Mouse (Mus musculus): Measurements from ENCODE around the gene Lrrc75a.

Lrrc75a gene

DNA sequence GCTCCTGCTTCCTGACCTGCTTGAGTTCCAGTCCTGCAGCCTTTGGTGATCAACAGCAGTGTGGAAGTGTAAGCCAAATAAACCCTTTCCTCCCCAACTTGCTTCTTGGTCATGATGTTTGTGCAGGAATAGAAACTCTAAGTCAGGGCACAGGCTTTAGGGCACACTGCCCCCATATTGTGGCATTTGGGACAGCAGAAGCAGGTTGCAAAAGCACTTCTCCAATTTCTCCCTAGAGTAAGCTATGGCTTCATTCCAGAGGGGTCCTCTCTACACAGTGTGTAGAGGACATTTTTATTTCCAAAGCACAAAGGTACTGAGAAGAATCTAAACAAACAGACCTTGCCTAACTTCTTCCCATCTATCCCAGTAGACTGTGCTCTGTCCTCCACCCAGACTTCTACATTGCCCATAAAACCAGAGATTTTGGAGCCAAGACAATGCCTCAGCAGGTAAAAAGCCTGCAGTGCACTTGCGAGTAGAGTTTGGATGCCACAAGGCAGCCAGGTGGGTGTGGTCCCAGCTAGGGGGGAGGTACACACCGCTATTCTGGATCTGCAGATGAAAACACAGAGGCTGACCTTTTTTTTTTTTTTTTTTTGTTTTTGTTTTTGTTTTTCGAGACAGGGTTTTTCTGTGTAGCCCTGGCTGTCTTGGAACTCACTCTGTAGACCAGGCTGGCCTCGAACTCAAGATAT is 26.6 kb downstream of the Lrrc75a start:
- DNase-seq (ENCODE audit: low spot score in 2 of 2) = no peak

DNA sequence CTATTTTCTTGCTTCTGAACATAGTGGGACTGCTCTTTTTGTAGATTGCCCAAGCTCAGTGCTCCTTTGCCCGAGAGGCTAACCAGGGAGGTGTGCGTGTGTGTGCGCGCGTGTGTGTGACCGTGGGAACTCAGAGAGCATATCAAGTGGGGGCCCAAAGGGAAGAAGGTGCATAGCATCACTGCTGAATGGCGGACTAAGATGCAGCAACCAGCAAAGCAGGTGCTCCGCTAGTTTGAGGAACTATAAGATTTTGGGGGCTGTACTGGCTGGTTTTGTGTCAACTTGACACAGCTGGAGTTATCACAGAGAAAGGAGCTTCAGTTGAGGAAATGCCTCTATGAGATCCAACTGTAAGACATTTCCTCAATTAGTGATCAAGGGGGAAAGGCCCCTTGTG is 27.2 kb downstream of the Lrrc75a start:
- DNase-seq (ENCODE audit: low spot score in 2 of 2) = no peak

- DNase-seq (ENCODE audit: low spot score in 2 of 2) = no peak
Measured at GRCm38 (mm10) chr11:62615456-62615855, 32.9 kb downstream of the Lrrc75a start.

DNA sequence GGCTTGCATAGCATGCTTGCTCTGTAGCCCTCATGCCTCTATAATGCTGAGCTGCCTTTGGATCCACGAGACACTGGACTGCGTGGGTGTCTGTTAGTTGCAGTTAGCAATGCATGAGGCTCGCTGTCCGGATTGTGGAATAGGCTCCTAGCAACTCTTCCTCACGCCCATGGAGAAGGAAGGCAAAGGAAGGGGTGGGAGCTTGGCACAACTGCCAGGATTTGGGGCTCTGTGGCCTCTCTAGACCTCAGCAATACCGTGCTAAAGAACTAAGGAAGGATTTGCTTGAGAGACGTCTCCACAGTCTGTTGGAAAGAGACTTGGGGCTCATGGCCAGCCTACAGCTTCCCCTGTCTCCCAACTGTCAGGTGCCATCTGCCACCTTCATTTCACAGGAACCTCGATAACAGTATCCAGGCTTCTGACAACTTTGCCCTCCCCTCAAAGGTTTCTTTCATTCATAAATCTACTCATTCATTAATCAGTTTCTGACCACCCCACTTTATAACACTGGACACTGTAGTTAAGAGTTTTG is 33.4 kb downstream of the Lrrc75a start:
- no peak for DNase-seq (ENCODE audit: low spot score in 2 of 2)

- peak; percentile 84 to 92 for DNase-seq (ENCODE audit: low spot score in 2 of 2)
Measured at GRCm38 (mm10) chr11:62613657-62614365, 34.5 kb downstream of the Lrrc75a start.

DNA sequence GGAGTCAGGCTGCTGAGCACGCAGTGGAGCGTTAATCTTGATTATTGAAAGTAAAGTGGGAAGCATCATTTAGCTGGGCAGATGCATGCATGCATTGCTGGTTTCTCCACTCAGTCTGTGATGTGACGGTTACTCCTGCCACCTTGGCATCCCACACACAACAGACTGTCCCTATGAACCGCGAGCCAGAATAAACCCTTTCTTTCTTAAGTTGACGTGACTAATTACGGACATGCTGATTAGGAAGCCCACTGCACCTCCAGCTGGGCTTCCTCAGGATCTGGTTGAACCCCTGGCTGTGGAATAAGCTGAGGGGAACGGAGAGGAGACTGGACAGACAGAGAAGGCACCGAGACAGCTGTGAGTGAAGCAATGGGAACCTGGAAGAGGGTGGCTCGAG is 35.7 kb downstream of the Lrrc75a start:
- DNase-seq (ENCODE audit: low spot score in 2 of 2) = no peak

DNA sequence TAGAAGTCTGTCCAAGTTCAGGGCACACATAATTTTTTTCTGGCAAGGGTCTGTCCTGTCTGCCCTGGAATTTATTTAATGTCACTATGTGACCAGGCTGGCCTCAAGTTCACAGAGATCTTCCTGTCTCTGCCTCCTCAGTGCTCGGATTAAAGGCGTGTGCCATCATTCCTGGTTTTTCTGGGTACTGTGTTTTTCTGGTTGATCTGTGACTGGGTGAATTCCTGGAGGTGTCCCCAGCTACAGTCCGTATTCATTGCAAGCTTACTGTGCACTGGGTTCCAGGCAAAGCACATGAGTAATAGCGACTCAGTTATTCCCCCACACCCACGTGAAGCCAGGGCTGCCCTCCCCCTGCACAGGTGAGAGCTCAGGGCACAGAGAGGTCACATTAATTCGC is 38.0 kb downstream of the Lrrc75a start:
- DNase-seq (ENCODE audit: low spot score in 2 of 2) = no peak

- no peak for DNase-seq (ENCODE audit: low spot score in 2 of 2)
Measured at GRCm38 (mm10) chr11:62608826-62609675, 39.3 kb downstream of the Lrrc75a start.

DNA sequence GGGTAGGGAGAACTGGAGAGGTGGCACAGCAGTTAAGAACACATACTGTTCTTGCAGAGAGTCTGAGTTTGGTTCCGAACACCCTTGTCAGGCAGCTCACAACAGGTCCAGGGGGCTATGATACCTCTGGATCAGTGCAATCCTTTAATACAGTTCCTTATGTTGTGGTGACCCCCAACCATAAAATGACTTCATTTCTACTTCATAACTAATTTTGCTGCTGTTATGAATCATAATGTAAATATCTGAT is 40.4 kb downstream of the Lrrc75a start:
- no peak for DNase-seq (ENCODE audit: low spot score in 2 of 2)

DNA sequence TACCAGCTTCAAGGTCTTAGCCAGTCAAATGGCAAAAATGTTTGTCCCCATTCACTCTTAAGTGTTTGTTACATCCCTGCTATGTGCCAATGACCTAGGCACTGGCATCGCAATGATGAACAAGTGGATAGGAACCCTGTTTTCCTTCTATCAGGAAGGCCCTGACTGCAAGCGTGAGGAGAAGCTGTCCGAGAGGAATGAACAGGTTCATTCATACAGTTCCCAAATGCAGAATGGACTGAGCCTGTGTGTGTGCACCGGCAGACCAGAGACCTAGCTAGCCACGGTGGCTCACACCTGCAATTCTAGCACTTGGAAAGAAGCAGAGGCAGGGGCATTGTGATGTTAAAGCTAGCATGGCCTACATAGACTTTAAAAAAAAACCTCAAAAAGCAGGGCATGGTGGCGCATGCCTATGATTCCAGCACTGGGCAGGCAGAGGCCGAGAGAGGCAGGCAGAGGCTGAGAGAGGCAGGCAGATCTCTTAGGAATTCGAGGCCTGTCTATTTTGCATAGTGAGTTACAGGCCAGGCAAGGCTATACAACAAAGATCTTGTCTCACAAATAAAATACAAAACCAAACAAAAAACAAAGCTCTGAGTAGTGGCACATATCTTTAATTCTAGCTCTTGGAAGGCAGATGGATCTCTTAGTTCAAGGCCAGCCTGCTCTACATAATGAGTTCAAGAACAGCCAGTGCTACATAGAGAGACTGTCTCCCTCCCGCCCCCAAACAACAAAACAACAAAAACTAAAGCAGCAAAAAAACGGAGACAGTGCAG is 41.0 kb downstream of the Lrrc75a start:
- no peak for DNase-seq (ENCODE audit: low spot score in 2 of 2)

DNA sequence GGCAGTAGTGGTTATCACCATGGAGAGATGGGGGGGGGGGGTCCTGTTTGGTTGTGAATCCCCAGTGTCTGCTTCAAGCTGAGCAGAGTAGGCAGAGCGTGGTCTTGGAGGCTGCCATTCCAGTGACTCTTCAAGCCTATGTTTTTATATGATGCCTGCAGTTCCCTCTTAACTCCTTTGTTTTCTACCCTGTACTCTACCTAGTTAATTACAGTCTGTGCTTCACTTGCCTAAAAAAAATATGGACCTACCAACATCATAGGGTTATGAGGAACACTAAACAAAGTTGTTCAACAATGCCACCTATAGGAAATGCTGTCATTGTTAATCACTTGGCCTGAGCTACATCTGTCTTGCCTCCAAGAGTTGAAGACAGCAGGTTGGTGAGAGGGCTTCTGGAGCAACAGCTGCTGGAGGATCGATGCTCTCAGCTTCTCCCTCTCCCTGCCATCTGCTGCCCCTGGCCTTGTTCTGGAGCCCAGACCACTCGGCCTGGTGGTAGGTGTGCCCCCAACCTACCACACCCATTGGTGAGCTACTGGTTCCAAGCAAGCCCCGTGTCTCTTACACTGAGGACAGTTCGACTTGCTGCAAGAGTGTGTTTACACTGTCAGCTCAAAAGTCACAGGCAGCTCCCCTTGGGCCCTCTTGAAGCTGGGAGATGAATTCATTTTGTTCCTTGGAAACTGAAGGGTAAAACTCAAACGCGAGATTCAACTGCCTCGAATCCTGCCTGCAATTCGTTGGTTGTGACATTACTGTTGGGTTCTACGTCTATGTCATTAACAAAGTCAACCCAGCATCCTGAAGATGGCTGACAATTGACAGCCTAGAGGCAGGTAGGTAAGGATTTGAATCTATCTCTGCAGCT is 41.8 kb downstream of the Lrrc75a start:
- no peak for DNase-seq (ENCODE audit: low spot score in 2 of 2)

GRCm38 (mm10) chr11:62605619-62606298 is 42.6 kb downstream of the Lrrc75a start:
- DNase-seq (ENCODE audit: low spot score in 2 of 2) = no peak

GRCm38 (mm10) chr11:62604886-62605618 is 43.3 kb downstream of the Lrrc75a start:
- no peak for DNase-seq (ENCODE audit: low spot score in 2 of 2)

- DNase-seq (ENCODE audit: low spot score in 2 of 2) = no peak
Measured at GRCm38 (mm10) chr11:62604123-62604706, 44.1 kb downstream of the Lrrc75a start.

DNA sequence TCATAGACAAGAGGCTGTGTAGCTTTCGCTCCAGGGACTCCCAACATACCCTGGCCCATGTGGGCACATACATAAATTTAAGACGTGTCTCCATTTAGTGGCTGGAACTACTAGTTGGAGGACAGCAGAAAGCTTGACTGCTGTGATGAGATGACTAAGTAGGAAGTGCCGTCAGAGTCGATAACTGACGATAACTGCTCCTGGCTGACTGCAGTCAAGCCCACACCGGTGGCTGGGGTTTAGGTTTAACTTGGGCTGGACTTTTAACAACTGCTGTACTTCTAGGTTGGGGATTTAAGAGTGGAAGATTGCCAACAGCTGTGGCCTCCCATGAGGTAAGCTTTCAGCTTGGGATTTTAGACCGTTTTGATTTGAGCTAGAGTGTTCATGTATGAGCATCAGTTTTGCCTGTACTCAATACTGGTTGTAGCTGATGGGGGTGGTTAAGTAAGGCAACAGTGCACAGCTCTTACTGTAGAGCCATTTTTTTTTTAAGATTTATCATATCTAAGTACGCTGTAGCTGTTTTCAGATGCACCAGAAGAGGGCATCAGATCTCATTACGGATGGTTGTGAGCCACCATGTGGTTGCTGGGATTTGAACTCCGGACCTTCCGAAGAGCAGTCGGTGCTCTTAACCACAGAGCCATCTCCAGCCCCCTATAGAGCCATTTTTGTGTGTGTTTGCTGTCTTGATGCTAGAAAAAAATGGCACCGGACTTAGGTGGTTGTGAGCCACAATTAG is 44.8 kb downstream of the Lrrc75a start:
- no peak for DNase-seq (ENCODE audit: low spot score in 2 of 2)

GRCm38 (mm10) chr11:62602619-62603311 is 45.6 kb downstream of the Lrrc75a start:
- peak; percentile 94 to 96 for DNase-seq (ENCODE audit: low spot score in 2 of 2)

GRCm38 (mm10) chr11:62601732-62602618 is 46.3 kb downstream of the Lrrc75a start:
- no peak for DNase-seq (ENCODE audit: low spot score in 2 of 2)
